Mouse (Mus musculus): ENCODE measurements around the gene Mblac1.

- no peak for TF ChIP-seq HCFC1 (IDR thresholded peaks at IDR 0.05; ENCODE audit: borderline replicate concordance, insufficient read depth, low read length)
- TF ChIP-seq MAFK (IDR thresholded peaks at IDR 0.05; ENCODE audit: insufficient read depth, low read depth, low read length), result no peak
- no peak for TF ChIP-seq ZC3H11A (IDR thresholded peaks at IDR 0.05; ENCODE audit: borderline replicate concordance, low read depth, low read length)
Measured at GRCm38 (mm10) chr5:138219864-138220263, 25.8 kb downstream of the Mblac1 start.

Measured in ES-E14 (cell line).